Mouse (Mus musculus): Measurements from ENCODE around the gene Zfp941.

DNA sequence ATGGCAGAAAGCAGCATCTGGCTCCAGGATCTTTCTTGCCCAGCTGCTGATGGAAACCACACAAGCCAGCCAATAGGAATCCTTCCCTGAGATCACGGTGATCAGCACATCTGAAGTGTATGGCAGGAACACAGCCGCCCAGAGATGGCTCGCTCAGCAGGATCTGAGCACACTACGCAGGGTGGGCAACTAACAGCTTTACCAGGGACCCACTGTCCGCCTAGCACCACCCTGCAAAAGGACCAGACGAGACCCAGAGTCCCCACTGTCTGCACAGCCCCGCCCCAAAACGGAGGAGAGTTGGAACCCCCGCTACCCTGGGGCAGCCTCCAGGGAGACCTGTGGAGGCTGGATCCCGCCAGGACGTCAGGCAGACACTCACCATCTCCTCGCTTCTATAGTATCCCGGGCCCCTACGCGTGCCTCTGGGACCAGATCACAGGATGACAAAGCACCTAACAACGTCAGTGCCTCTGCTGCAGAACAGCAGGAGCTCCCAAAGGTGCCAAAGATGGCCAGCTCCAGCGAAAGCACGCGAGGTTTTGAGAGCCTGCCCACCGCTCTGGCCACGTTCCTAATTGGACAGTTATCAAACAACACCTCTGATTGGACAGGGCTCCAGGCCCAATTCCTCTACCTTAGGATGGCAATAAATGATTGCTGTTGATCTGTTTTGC is at the start of gene Zfp941:
- TF ChIP-seq CTCF (conservative IDR thresholded peaks at IDR 0.05; ENCODE audit: low read length) (no peak), NANOG (IDR thresholded peaks at IDR 0.05; ENCODE audit: borderline replicate concordance, low read length) (no peak; the same call in 1 of the 2 replicates), POU5F1 (IDR thresholded peaks at IDR 0.05; ENCODE audit: borderline replicate concordance, low read length) (no peak)

Data from E14TG2a.4 (cell line).